Mouse (Mus musculus) embryonic stem cell, embryonic (primary cell): ENCODE results near the gene Fntb.

Source experiments
- CTCF ChIA-PET, 4 experiments: fragments of 300-600 bp in 2 of 4; fragments of 350-600 bp in 2 of 4; sonication (Branson Sonifier 250); formaldehyde crosslinking; loops; one replicate each; lab custom pipeline; 2022; ENCODE audit warnings: inconsistent platforms in 2 of 4; lab: Charles Lee
- POLR2A ChIA-PET, 4 experiments: fragments of 300-600 bp in 2 of 4; fragments of 350-600 bp in 2 of 4; sonication (Branson Sonifier 250); formaldehyde crosslinking; loops; one replicate each; lab custom pipeline; 2022; ENCODE audit warnings: antibody characterized with exemption in 4 of 4, inconsistent platforms in 1 of 4; lab: Charles Lee

The Fntb gene

DNA sequence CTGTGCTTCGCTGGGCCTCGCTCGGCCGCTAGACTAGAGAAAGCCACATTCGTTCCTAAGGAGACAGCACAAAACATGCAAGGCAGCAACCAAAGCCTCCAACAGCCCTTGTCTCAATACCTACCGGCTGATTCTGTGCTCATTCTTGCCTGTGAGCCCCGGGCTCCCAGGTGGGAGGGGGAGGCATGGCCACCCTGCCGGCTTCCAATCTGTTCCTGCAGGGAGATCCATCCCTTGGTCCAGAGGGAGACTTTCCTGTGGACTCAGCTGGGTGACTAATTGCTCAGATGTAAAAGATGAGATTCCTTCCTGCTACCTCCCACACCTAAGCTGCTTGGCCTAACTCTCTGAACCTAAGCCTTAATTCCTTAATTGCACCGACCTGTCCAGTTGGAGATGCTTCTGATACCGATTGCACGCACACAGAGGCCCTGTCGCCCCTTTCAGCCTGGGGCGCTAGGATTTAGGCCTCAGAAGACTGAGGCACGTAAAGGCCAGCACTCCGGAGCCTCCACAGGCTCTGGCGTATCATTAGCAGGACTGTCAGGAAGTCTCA lies 145.9 kb downstream of the Fntb start:
- ChIA-PET CTCF (interaction anchor here in 3 of 4 experiments (0.9 to 1.4 kb wide), 4 partner anchors 10 to 32 kb away, joined by 3 to 4 read pairs (median 3); no protein-coding TSS in a partner anchor), POLR2A (interaction anchor here in 3 of 4 experiments (0.8 to 6.5 kb wide), 21 partner anchors 9 to 74 kb away, joined by 3 to 59 read pairs (median 4); no protein-coding TSS in a partner anchor)

DNA sequence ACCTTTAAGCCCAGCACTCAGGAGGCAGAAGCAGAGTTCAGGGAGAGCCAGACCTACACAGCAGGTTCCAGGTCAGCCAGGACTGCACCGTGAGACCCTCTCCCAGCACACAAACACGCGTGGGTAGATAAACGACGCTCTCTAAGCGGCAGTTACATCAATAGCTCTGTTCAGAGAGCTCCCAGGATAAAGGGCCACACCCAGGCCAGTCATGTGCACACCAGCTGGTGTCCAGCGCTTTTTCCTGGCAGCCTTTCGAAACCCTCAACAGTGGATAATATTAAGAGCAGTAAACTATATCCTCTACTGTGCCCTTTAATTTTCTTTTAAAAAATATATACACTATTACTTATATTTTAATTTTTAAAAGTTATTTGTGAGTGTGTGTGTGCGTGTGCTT lies 146.8 kb downstream of the Fntb start:
- POLR2A ChIA-PET, result interaction anchor here in 3 of 4 experiments (0.6 to 6.5 kb wide), 26 partner anchors 9 to 508 kb away, joined by 3 to 59 read pairs (median 4); partner anchors contain the start of genes Hspa2 (in 1 of the 3) and Max (in 1 of the 3)
- CTCF ChIA-PET, result interaction anchor here in 2 of 4 experiments (0.7 to 1.4 kb wide), 4 partner anchors 11 to 75 kb away, joined by 3 to 4 read pairs (median 3); no protein-coding TSS in a partner anchor

DNA sequence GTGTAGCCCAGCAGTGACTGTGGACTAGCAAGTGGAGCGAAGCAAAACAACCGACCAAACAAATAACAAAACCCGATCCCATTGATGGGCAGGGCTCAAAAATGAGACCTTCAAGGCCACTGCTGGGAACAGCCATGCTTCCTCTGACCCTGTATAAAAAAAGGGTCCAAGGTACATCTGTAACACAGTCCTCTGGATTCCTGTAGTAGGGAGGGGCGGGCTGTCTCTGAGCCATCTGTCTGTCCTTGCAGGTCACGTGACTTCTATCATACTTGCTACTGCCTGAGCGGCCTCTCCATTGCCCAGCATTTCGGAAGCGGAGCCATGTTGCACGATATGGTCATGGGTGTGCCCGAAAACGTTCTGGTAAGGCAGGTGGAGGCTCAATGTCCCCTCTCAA lies 150.8 kb downstream of the Fntb start:
- ChIA-PET CTCF (interaction anchor here in 2 of 4 experiments (0.6 to 1.7 kb wide), 3 partner anchors 27 to 148 kb away, joined by 3 to 6 read pairs (median 5); no protein-coding TSS in a partner anchor), POLR2A (interaction anchor here in 3 of 4 experiments (0.7 to 3.8 kb wide), 18 partner anchors 9 to 88 kb away, joined by 3 to 28 read pairs (median 5); no protein-coding TSS in a partner anchor)

DNA sequence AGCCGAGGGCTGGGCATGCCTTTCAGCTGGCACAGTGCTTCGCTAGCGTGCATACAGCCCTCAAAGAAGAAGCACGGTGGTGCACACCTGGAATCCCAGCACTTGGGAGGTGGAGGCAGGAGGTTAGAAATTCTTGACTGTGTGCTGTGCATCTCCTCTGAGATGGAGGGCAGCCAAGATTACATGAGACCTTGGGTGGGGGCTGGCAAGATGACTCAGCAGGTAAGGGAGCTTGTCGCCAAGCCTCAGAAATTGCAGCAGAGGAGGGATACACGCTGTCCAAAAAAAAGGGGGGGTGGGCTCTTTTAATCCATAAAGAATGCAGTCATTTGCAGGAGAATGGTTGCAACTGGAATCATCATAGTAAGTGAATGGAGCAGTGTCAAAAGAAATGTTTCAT lies 152.7 kb downstream of the Fntb start:
- ChIA-PET POLR2A (interaction anchor here (0.8 to 3.8 kb wide), 30 partner anchors 8 to 81 kb away, joined by 3 to 28 read pairs (median 6); partner anchors contain the start of gene Max (in 1 of the 4)), CTCF (no interaction called here)

DNA sequence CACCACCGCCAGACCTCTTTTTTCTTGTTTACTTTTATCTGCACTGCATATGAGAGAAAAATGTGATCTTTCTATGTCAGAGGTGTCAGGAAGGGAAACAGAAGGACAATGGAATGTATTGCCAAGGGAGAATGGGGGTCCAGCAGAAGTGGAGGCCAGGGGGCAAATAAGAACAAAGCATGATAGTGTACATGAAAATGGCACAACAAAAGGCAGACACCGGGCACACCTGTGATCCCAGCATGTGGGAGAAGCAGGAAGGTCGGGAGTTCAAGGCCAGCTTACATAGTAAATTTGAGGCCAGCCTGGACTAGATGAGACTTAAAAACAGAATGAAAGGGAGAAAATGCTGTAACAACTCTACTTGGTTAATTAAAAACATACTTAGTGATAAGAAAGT lies 153.5 kb downstream of the Fntb start:
- CTCF ChIA-PET, result no interaction called here
- POLR2A ChIA-PET, result interaction anchor here in 3 of 4 experiments (0.6 to 3.8 kb wide), 24 partner anchors 9 to 124 kb away, joined by 3 to 28 read pairs (median 6); partner anchors contain the start of genes Gpx2 (in 1 of the 3) and Max (in 1 of the 3)

DNA sequence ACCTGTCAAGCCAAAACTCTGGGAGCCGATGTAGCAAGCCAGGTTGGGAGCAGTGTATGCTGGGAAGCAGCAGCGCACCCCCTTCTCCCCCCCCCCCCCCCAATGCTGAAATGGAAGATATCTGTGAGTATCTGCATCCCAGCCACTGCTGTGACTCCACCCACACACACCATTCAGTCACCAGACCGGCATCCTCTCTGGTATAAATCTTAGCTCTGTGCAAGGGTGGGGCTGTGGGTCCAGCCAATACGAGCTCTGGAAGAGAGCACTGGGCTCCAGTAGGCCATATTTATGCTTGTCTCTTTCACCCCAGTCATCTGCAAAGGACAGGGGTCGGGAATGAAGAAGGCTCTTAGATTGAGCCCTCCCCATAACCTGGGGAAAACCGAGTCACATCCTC lies 155.0 kb downstream of the Fntb start:
- ChIA-PET POLR2A (interaction anchor here in 3 of 4 experiments (0.5 to 2.6 kb wide), 47 partner anchors 8 to 1837 kb away, joined by 3 to 18 read pairs (median 4); partner anchors contain the start of gene Max (in 1 of the 3)), CTCF (interaction anchor here in 3 of 4 experiments (0.6 to 1.5 kb wide), 5 partner anchors 19 to 80 kb away, joined by 3 to 9 read pairs (median 4); no protein-coding TSS in a partner anchor)

DNA sequence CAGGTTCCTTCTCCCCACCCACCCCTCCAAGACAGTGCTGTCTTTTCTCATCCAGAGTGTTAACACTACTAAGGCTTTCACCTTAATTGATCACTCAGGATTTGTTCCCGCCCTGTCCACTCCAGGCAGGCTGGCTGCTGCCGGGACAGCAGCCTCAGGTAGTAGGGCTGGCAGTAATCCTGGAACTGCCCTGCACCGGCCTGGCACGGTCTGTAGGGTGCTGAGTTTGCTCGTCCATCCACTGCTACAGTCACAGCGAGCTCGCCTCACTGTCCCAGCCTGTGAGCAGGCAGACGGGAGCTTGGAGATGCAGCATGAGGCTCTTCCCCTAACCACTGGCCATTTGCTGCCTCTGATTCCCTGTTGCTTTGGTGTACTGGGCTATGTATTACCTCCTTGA lies 155.6 kb downstream of the Fntb start:
- CTCF ChIA-PET, result interaction anchor here in 3 of 4 experiments (0.6 to 1.5 kb wide), 6 partner anchors 20 to 79 kb away, joined by 3 to 9 read pairs (median 4); no protein-coding TSS in a partner anchor
- POLR2A ChIA-PET, result interaction anchor here in 3 of 4 experiments (0.5 to 2.6 kb wide), 44 partner anchors 8 to 1837 kb away, joined by 3 to 18 read pairs (median 4); partner anchors contain the start of gene Max (in 1 of the 3)

DNA sequence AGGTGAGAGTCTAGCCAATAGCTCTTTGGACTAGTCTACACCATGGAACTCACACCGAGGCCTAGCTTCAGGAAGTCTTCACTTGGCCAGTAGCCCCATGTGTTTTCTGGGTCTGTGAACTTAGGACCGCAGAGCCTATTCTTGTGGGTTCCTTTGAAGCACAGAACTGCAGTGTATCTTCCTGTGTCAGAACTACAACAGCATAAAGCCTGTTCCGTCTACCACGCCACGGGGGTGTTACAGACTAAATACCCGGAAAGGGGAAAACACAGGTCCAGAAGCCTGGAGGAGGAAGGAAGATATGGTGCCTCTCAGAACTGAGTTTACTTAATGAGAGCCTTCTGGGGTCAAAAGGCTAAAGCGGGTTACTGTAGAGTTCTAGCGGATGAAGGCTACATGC lies 157.7 kb downstream of the Fntb start:
- POLR2A ChIA-PET, result interaction anchor here in 2 of 4 experiments (0.6 to 1.3 kb wide), 4 partner anchors 10 to 105 kb away, joined by 3 to 4 read pairs (median 3); no protein-coding TSS in a partner anchor
- CTCF ChIA-PET, result interaction anchor here in 1 of 4 experiments (0.6 kb wide), 1 partner anchor 86 kb away, joined by 4 read pairs; no protein-coding TSS in a partner anchor

DNA sequence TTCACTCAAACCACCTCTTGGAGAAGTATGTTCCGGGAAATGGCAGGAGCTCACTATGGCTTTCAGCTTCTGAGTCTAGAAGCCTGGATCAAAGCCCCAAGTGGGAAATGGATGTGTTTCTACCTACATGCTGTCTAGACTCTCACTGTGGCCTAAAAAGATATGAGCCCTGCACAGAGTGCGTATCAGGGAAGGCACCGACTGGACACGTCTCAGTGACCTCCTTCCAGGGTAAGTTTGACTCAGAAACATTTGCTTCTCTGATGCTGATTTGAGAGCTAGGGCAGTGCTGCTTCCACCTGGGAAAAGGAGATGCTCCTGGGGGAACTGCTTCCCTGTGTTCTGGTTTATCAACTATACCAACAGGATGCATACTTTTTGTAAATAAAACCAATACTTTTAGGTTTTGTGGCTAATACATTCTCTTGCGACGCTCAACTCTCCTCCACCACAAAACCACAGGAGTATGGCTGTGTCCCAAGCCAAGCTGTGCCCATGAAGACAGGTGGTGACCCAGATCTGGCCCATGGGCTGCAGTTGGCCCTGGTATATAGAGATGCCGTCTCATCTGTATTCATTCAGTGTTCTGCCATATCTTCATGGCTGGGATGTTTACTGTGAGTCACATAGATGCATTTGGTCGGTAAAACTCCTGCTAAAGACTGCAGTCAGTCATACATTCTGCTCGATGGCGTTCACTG lies 159.7 kb downstream of the Fntb start:
- POLR2A ChIA-PET, result interaction anchor here in 2 of 4 experiments (0.6 to 1.7 kb wide), 7 partner anchors 8 to 41 kb away, joined by 3 to 4 read pairs (median 3); no protein-coding TSS in a partner anchor
- CTCF ChIA-PET, result interaction anchor here in 2 of 4 experiments (0.6 to 0.9 kb wide), 3 partner anchors 24 to 76 kb away, joined by 3 read pairs; no protein-coding TSS in a partner anchor

DNA sequence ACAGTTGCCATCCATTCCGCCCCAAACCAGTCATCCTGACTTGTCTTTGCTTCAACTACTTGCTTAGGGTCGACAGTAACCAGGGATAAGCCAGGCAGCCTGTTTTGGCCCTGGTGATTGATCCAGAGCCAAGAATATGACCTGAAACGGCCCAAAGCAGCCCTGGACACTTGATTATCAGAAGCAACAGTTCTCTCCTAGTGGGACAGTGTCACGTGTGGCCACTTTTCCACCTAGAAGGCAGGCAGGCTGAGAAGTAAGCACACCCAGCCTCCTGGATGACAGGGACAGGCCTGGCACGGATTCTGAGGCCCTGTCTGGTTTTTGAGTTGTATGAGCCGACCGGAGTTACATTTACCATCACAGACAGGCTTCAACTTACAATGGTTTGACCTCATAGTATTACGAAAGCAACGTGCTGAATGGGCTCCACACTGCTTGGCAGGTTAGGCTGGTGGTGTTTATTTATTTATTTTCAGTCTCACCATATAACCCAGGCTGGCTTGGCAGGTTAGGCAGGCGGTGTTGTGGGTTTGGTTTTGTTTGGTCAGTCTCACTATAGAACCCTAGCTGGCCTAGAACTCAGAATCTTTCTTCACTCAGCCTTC lies 161.1 kb downstream of the Fntb start:
- POLR2A ChIA-PET, result interaction anchor here in 2 of 4 experiments (0.7 to 3.7 kb wide), 7 partner anchors 8 to 109 kb away, joined by 3 to 21 read pairs (median 5); no protein-coding TSS in a partner anchor
- CTCF ChIA-PET, result interaction anchor here in 1 of 4 experiments (0.6 kb wide), 1 partner anchor 43 kb away, joined by 3 read pairs; no protein-coding TSS in a partner anchor

DNA sequence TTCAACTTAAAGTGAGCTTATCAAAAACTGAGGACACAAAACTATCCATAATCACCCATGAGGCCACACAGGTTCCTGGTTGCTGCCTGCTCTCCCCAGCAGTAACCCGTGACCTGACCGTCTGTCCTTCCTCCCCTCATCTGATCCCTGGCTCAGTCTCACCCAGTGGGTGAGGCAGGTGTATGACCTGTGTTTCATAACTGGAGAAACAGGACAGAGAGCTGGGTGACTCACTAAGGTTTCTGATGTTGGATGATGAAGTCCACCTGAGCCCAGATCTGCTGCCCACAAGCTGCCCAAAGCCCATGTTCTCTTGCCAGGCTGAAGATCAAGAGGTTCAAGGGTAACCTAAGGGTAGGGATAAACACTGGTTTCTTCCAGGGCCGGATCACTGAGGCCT lies 161.6 kb downstream of the Fntb start:
- CTCF ChIA-PET, result interaction anchor here in 1 of 4 experiments (0.6 kb wide), 2 partner anchors 43 to 343 kb away, joined by 3 to 10 read pairs; no protein-coding TSS in a partner anchor
- POLR2A ChIA-PET, result interaction anchor here in 2 of 4 experiments (0.6 to 3.7 kb wide), 12 partner anchors 9 to 110 kb away, joined by 3 to 21 read pairs (median 4); partner anchors contain the start of gene Max (in 1 of the 2)

DNA sequence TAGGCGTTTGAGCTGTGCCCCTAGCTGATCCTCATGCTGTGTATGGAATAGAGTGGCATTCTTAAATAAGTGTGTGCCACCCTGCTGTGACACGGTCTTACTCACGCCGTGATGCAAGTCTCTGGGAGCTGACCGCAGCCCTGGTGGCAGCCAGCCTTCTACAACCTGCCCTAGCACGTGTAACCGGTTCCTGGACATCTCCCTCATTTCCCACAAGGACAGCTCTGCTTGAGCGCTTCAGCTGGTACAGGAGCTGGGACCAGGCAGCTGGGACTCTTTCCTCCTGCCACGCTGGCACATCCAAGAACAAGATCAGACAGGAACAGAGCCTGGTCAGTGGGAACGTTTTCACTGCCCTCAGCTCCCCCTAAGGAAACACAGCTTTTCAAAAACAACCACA lies 162.2 kb downstream of the Fntb start:
- ChIA-PET POLR2A (interaction anchor here in 3 of 4 experiments (0.6 to 3.7 kb wide), 17 partner anchors 9 to 95 kb away, joined by 3 to 21 read pairs (median 4); partner anchors contain the start of gene Max (in 2 of the 3)), CTCF (interaction anchor here in 2 of 4 experiments (0.6 to 1.6 kb wide), 2 partner anchors 73 to 342 kb away, joined by 4 to 10 read pairs; no protein-coding TSS in a partner anchor)

DNA sequence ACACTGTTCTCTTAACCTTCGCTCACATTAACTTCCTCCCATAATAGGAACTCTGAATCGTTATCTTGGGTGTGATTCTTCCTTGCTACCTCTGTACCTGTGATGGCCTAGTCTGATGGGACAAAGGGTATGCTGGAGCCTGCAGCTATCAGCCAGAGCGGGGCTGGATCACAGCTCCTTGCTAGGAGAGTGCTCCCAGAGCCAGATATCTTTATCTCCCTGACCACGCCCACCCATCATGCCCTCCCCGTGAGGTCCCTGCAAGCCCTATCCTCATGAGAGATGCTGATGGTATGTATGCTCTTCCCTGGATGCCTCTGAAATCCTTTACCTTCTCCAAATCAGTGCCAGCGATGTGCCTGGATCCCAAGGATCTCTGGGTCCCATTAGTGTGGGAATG lies 164.8 kb downstream of the Fntb start:
- CTCF ChIA-PET, result interaction anchor here in 1 of 4 experiments (1.1 kb wide), 1 partner anchor 93 kb away, joined by 3 read pairs; no protein-coding TSS in a partner anchor
- POLR2A ChIA-PET, result interaction anchor here (0.7 to 3.7 kb wide), 13 partner anchors 9 to 62 kb away, joined by 3 to 21 read pairs (median 6); partner anchors contain the start of gene Max (in 1 of the 4)

DNA sequence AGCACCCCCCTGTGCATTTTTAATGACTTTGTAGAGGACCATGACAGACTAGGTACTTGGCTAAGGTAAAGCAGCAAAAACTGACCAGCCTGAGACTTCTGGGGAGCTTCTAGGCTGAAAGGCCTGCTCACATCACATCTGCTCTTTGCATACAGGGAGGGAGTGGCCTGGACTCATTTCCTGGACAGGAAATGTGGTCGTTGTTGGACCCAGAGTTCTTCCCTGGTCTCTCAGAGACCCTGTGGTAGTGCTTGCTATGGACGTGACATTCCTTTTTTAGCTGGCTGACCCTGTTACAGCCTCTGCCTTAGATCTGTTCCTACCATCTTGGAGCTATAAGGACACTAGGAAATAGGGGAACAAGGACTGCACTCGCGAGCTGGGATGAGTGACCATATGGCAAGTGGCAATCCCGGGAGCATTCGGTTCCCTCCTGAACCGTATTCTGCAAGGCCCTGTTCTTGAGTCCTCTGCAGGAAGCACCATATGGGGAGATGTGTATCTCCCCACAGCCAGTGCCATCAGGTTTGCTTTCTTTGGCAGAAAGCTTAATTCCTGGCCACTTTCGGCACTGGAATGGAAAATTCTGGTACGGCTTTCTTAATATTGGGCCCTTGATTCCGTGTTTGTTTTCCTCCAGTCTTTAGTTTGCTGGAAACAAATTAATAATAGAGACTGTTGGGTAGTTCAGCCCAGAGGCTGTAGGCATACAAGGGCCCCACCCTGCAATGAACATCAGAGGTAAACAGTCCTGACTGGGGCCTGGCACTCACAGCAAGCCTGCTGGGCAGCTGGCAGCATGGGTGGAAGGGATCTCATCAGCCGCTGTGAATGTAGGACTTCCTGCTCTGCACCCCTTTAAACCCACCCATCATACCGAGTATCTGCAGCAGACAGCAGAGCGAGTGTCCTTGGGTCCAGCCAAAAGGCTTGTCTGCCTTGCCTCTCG lies 166.6 kb downstream of the Fntb start:
- CTCF ChIA-PET, result interaction anchor here in 3 of 4 experiments (0.7 kb wide), 3 partner anchors 8 to 68 kb away, joined by 3 to 18 read pairs (median 4); no protein-coding TSS in a partner anchor
- POLR2A ChIA-PET, result interaction anchor here in 3 of 4 experiments (0.5 to 2.4 kb wide), 25 partner anchors 8 to 1128 kb away, joined by 3 to 11 read pairs (median 5); partner anchors contain the start of gene Max (in 2 of the 3)

DNA sequence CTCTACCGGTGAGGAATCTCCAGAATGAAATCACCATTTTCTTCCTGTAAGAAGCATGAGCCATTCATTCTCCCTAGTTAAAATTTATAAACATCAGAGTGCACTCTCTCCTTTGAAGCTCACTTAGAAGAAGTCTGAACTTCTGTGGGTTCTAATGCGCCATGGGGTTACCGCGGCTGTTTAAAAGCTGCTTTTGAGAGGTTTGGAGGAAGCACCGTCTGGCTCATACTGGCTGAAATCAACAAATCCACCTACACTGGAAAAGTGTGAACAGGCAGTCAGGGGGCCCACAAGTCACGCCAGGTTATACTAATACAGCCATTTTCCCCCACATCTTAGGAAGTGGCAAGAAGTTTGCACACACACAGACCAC lies 167.3 kb downstream of the Fntb start:
- POLR2A ChIA-PET, result interaction anchor here in 3 of 4 experiments (0.7 to 2.4 kb wide), 20 partner anchors 7 to 917 kb away, joined by 3 to 11 read pairs (median 6); partner anchors contain the start of gene Max (in 2 of the 3)
- CTCF ChIA-PET, result no interaction called here

DNA sequence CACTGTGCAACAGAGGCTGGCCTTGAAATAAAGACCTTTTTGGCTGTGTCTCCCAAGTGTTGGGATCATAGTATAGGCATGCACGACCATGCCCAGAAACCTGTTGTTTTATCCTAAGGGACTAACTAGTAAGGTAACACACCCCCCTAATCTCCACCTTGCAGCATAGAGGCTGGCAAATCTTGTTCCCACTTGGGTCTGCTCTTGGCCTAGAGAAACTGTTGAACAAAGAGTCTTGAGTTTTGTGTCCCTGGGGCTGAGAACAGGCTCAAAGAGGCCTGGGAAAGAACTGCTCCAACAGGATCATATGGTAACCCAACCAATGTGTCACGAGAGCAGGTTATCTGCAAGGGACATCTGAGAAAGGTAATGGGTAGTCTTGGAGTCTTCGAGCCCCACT lies 169.0 kb downstream of the Fntb start:
- ChIA-PET POLR2A (interaction anchor here in 3 of 4 experiments (0.6 to 15.3 kb wide), 4 partner anchors 22 to 573 kb away, joined by 3 to 184 read pairs (median 4); partner anchors contain the start of gene Max (in 1 of the 3)), CTCF (interaction anchor here in 1 of 4 experiments (0.6 kb wide), 1 partner anchor 438 kb away, joined by 3 read pairs; no protein-coding TSS in a partner anchor)
